Mouse (Mus musculus) right cerebral cortex, postnatal 14 days (tissue): Measurements from ENCODE around the gene Wwox.

ENCODE experiments used
- DNase-seq: peaks from one replicate; pipeline ENCODE4 v3.0.0; 2022

The Wwox gene

GRCm38 (mm10) chr8:114982762-114983161 lies 543.3 kb downstream of the Wwox start:
- DNase-seq: no peak

- no peak for DNase-seq
Measured at GRCm38 (mm10) chr8:114984500-114984899, 545.0 kb downstream of the Wwox start.

DNA sequence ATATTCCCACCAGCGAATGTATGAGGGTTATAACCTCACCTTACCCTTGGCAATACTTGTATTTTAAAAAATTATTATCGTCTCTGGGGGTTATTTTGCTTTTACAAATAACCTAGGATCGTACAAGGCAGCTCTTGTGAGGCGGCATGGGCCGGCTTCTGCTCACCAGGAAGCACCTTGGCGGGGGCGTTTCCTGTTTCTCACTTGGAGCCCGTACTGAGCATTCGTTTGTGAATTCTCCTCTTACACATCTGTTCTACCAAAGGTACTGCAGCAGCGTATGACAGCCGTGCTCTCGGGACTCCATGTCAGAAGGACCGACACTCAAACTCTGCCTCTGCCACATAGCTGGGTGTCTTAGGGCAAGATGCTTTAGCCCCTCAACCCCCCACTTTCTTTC lies 546.5 kb downstream of the Wwox start:
- DNase-seq: no peak

DNA sequence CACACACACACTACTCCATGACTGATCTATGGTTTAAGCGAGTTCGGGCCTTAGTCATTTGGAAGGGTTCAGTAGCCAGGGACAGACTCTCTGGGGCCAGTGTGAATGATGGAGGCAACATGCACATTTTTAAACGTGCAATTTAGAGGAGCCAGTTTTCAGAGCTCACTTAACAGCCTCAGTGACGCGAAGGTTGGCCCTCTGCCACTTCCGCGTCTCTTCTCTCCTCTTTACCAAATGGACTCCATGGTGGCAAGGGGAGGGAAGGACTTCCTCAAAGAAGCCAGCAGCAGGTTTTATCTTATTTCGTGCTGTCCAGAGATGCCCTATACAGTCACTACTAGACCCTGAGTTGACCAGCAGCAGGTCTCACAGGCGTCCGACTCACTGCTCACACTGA lies 547.5 kb downstream of the Wwox start:
- peak; percentile 38 for DNase-seq

GRCm38 (mm10) chr8:114990865-114991613 lies 551.6 kb downstream of the Wwox start:
- no peak for DNase-seq

DNA sequence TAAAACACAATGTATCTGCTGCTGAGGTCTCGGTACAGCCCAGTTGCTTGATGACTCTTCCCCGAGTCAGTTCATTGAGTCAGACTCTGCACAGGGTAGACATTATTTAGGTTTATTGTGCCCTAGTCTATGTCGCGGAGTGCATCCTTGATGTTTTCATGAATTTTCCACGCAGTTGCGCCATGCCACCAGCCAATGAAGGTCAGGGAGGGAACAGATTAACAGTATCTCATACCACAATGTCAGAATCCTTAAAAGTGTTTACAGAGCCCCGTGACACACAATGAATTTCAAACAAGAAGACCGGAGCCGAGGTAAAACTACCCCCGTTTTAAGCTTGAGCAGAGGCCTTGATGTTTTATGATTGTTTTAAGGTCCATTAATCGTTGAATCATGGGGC lies 561.3 kb downstream of the Wwox start:
- no peak for DNase-seq

GRCm38 (mm10) chr8:115005021-115005420 lies 565.6 kb downstream of the Wwox start:
- no peak for DNase-seq

GRCm38 (mm10) chr8:115006561-115006960 lies 567.1 kb downstream of the Wwox start:
- peak; percentile 22 for DNase-seq

DNA sequence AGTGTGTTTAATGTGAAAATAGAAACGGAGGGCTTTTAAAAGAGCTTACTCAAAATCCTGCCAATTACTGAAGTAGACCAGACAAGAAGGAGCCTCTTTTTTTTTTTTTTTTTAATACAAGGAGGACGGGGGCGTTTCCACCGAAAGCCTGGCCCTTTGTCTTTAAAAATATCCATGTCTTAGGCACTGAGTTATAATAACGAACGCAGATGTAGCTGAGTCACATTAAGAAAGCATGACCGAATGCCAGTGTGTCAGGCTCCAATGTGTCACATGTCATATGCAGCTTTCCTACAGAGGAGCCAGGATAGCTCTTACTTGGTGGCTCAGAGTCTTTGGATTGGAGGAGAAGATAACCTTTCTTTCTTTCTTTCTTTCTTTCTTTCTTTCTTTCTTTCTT lies 567.8 kb downstream of the Wwox start:
- DNase-seq: no peak

GRCm38 (mm10) chr8:115008624-115009620 lies 569.5 kb downstream of the Wwox start:
- DNase-seq: no peak

DNA sequence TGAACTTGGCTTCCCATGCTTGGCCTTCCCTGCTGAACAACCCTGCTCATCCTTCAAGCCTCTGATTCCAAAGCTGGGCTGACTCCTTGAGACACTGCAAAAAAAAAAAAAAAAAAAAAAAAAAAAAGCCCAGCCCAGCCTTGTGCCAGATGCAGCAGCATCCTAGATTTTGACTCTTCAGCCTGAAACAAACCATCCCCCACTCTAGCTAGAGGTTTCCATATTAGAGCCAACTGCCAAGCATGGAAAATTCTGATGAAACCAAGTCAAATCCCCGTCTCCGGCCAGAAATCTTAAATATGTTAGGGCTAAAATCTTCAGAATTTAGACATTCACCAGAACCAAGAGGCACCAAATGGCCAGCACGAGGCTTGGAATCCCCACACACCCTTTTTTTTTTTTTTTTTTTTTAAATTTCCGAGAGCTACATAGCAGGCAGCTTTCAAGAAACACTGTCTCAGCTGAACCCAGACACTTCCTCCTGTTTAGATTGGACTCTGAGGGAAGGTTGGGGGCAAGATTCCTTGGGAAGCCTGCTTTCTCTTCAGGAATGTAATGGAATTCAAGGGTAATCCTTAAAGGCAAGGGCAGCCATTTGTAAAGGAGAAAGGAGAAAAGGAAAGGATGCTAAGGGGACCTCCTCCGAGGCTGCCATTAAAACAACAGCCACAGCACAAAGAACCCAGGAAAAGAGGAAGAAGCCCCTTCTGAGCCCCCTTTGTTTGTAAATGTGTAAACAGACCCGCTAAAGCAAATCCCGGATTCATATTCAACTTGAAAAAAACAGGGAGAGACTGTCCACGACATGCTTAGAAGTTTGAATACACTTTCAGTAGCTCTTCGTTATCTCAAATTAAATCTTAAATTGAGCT lies 570.7 kb downstream of the Wwox start:
- DNase-seq: no peak

DNA sequence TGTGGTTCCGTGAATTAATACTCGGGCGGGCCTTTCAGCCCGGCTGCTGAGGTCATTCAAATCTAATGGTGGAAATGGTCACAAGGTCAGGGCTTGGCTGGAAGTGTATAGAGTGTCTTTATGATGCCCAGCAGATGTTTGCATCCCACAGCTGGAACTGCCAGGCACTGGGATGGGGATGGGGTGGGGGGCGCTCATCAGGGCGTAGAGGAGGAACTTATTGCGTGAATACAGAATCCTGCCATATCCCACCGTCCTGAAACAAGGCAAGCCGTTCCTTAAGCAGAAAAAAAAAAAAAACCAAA lies 571.3 kb downstream of the Wwox start:
- DNase-seq: no peak

DNA sequence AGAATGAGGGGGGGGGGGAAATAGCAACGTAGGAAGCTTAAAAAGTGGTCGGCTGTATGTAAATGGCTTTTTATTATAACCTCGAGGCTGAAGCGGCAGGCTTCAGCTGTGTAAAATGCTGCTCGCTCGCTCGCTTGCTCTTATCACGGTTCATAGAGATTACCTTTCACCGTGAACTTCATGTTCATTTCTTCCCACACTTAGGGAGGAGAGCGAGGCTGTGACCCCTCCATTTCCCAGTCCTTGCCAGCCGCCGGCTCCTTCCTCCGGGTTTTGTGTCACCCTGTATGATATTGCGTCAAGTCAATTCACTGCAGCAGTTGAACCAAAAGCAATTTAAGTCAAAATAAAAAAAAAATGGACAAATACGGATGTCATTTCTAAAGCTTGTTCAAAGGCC lies 580.2 kb downstream of the Wwox start:
- no peak for DNase-seq

GRCm38 (mm10) chr8:115021731-115022130 lies 582.3 kb downstream of the Wwox start:
- no peak for DNase-seq

- DNase-seq: no peak
Measured at GRCm38 (mm10) chr8:115024062-115024461, 584.6 kb downstream of the Wwox start.

GRCm38 (mm10) chr8:115025390-115026098 lies 586.1 kb downstream of the Wwox start:
- no peak for DNase-seq

DNA sequence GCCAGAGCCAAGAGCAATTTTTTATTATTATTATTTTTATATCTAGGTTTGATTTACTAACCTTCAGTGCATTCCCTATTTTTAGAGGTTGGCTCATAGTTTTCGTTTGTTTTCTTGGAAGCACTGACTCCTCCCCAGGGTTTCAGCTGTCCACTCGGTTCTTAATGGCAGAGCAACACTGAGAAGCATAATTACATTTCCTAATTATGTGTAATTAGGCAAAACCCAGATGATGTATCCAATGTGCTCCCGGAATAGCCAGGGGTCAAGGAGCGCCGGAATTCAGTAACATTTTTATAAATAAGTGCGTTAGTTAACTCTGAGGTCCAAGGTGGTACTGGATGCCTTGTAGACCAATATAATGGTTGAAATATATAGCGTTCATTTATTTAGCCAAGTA lies 586.7 kb downstream of the Wwox start:
- no peak for DNase-seq

- no peak for DNase-seq
Measured at GRCm38 (mm10) chr8:115033194-115033593, 593.7 kb downstream of the Wwox start.

- DNase-seq: no peak
Measured at GRCm38 (mm10) chr8:115036016-115036415, 596.6 kb downstream of the Wwox start.

DNA sequence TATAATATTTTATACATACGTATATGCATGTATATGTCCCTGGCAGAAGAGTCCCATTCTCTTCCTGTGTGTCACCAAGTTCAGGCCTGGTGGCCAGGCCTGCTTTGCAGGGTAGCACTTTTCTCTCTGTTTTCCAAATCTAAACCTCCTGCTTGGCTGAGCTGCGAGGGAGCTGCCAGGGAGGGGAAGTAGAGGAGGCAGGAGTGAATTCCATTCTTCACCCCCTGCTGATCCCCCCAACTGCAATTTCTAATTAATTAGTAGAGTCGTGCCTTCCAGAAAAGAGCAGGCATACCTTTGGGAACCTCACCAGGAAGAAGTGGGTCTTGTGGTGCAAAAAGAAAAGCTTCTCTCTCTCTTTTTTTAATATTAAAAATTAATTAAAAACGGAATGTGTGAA lies 599.0 kb downstream of the Wwox start:
- no peak for DNase-seq

DNA sequence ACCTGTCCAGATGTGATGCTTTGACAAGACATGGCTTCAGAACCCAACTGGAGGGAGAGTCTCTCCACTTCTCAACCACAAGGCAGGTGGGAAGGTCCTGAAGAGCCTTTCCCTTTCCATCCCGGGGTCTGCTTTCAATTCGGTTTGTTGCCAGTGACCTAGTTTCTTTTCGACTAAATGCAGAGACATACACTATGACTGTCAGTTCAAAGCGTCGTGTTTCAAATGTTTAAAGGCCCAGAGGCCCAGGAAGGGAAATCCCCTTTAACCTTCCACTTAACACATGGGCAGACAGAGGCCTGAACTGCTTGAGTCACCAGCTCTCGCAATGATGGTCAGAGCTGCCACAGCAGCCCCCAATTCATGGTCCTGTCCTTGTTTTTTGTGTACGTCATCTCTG lies 606.3 kb downstream of the Wwox start:
- DNase-seq: no peak

GRCm38 (mm10) chr8:115046496-115046895 lies 607.0 kb downstream of the Wwox start:
- DNase-seq: no peak
